Mouse (Mus musculus) liver, postnatal 0 days (tissue): ENCODE measurements around the gene Dnajb12. TPM values are rescaled to one million over a fixed set of nuclear protein-coding genes. Genes with fewer than 3 reads are reported as not detected.

Experiments used
- ATAC-seq: fragments of 200-750 bp; cut with Nextera tagmentation; 2 replicates; pipeline ENCODE4 v1.8.0; 2017; ENCODE audit warnings: mild to moderate bottlenecking, moderate library complexity
- DNase-seq: peaks from one replicate; pipeline ENCODE4 v3.0.0-alpha.2; 2016
- H3K27ac ChIP-seq: fragments of 300-500 bp; sonication (generic); 2 replicates; pipeline ENCODE4 v1.5.1; 2014; ENCODE audit warnings: antibody characterized with exemption, moderate library complexity, mild to moderate bottlenecking, low read depth
- H3K27me3 ChIP-seq: fragments of 300-500 bp; sonication (generic); 2 replicates; pipeline ENCODE4 v1.6.1; 2014; ENCODE audit warnings: low read length, control low read depth, mixed read lengths; ENCODE audit not compliant: insufficient read depth
- H3K36me3 ChIP-seq: fragments of 300-500 bp; sonication (generic); replicated peaks from 2 replicates; pipeline ENCODE4 v1.6.1; 2014; ENCODE audit warnings: mild to moderate bottlenecking, control low read depth, low read length, moderate library complexity, mixed read lengths; ENCODE audit not compliant: insufficient read depth
- H3K4me1 ChIP-seq: fragments of 300-500 bp; sonication (generic); 2 replicates; pipeline ENCODE4 v1.6.1; 2014; ENCODE audit warnings: antibody characterized with exemption, mild to moderate bottlenecking, control low read depth; ENCODE audit not compliant: insufficient read depth
- H3K4me2 ChIP-seq: fragments of 300-500 bp; sonication (generic); 2 replicates; pipeline ENCODE4 v1.6.1; 2014; ENCODE audit warnings: low read depth, mild to moderate bottlenecking, low read length, moderate library complexity, mixed read lengths
- H3K4me3 ChIP-seq: fragments of 300-500 bp; sonication (generic); 2 replicates; pipeline ENCODE4 v1.5.1; 2014; ENCODE audit warnings: low read depth, low read length
- H3K9ac ChIP-seq: fragments of 300-500 bp; sonication (generic); replicated peaks from 2 replicates; pipeline ENCODE4 v1.6.1; 2014; ENCODE audit warnings: mild to moderate bottlenecking, moderate library complexity
- H3K9me3 ChIP-seq: fragments of 300-500 bp; sonication (generic); 2 replicates; pipeline ENCODE4 v1.6.1; 2016; ENCODE audit warnings: mild to moderate bottlenecking, control low read depth, low read length, mixed read lengths
- CTCF ChIP-seq: sonication (generic); IDR thresholded peaks from 2 replicates; pipeline ENCODE4 v1.5.1; 2016; ENCODE audit warnings: antibody characterized with exemption, low read depth
- EP300 ChIP-seq: IDR thresholded peaks from 2 replicates; pipeline ENCODE4 v1.6.1; 2016; ENCODE audit warnings: antibody characterized with exemption, low read depth, mild to moderate bottlenecking
- WGBS: fragments of 180-500 bp; shearing (Covaris S2); extraction: QIAGEN DNeasy Blood & Tissue Kit; methylation state at CpG from one replicate; pipeline ENCODE4 v1.1.7; 2014; ENCODE audit not compliant: insufficient replicate concordance; 5-methylcytosine and 5-hydroxymethylcytosine counted together
- polyA plus RNA-seq: library from polyadenylated mRNA; unstranded; fragments of >200 nt; fragmentation: Nextera tagmentation; extraction: Ambion mirVana; gene quantifications from 2 replicates; pipeline ENCODE4 v1.2.1, GENCODE M21; 2015

Gene Dnajb12
- polyA plus RNA-seq, 1 experiment from 2014 or later: 17.0 TPM

- DNase-seq (peak; percentile 64), ATAC-seq (no peak)
- Histone ChIP-seq H3K27ac (peak overlapping the region; percentile 67), H3K27me3 (no peaks in the 10 kb centered on the region), H3K4me3 (no peak overlapping the region), H3K4me1 (peaks cover 49% of the 10 kb centered on the region), H3K9ac (no peak overlapping the region; the same call in 1 of the 2 replicates), H3K9me3 (no peaks in the 10 kb centered on the region), H3K36me3 (peaks cover 66% of the 10 kb centered on the region), H3K4me2 (peak overlapping the region; percentile 47)
- TF ChIP-seq EP300 (peak; percentile 27; the same call in 1 of the 2 replicates), CTCF (no peak)
- WGBS: 59% methylated on average over 3 of the region's 3 CpGs
Measured at GRCm38 (mm10) chr10:59896911-59897331, 17.6 kb downstream of the Dnajb12 start.

GRCm38 (mm10) chr10:59897511-59897910 is 18.2 kb downstream of the Dnajb12 start:
- no peak overlapping the region; the same call in 1 of the 2 replicates for H3K9ac ChIP-seq
- DNase-seq (no peak), ATAC-seq (no peak)
- 61% methylated on average over 5 of the region's 5 CpGs for WGBS
- H3K4me3 ChIP-seq: no peak overlapping the region
- no peaks in the 10 kb centered on the region for H3K9me3 ChIP-seq
- peaks cover 49% of the 10 kb centered on the region for H3K4me1 ChIP-seq
- H3K27ac ChIP-seq: peak overlapping the region; percentile 67
- peaks cover 61% of the 10 kb centered on the region for H3K36me3 ChIP-seq
- H3K27me3 ChIP-seq: no peaks in the 10 kb centered on the region
- TF ChIP-seq CTCF (no peak), EP300 (no peak)
- peak overlapping the region; percentile 47; the same call in 1 of the 2 replicates for H3K4me2 ChIP-seq

DNA sequence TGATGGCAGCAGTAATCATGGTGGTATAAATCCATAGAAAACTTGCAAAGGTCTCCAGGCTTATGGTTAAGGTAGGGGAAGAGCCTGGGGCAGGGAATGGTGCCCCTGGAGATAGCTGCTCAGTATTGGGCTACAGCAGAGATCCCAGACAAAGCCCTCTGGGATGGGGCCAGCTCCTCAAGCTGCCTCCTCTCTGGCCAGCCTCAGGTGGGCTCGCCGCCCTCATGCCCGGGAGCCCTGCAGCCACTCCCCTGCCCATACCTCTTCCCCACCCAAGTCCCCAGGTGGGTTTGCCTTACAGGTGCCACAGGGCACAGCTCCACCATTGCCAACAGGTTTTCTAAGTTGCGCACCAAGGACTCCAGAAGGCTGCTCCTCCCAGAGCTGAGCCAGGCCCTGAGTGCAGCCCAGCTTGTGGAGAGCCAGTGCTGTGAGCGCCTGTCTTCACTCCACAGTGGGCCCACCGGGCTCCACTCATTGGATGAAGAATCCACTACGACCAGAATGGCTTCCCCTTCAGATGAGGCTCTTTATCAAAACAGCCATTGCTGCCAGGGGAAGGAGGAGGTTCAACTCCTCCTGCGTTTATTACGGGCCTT is 18.9 kb downstream of the Dnajb12 start:
- no peaks in the 10 kb centered on the region for H3K27me3 ChIP-seq
- no peak for DNase-seq
- no peak for TF ChIP-seq CTCF
- no peak for TF ChIP-seq EP300
- no peak overlapping the region for H3K4me3 ChIP-seq
- H3K9ac ChIP-seq: peak overlapping the region; percentile 70
- H3K9me3 ChIP-seq: no peaks in the 10 kb centered on the region
- peak overlapping the region; percentile 75 for H3K4me2 ChIP-seq
- peak overlapping the region; percentile 94 for H3K27ac ChIP-seq
- no peak for ATAC-seq
- peaks cover 49% of the 10 kb centered on the region for H3K4me1 ChIP-seq
- 79% methylated on average over 9 of the region's 9 CpGs for WGBS
- peaks cover 53% of the 10 kb centered on the region for H3K36me3 ChIP-seq

DNA sequence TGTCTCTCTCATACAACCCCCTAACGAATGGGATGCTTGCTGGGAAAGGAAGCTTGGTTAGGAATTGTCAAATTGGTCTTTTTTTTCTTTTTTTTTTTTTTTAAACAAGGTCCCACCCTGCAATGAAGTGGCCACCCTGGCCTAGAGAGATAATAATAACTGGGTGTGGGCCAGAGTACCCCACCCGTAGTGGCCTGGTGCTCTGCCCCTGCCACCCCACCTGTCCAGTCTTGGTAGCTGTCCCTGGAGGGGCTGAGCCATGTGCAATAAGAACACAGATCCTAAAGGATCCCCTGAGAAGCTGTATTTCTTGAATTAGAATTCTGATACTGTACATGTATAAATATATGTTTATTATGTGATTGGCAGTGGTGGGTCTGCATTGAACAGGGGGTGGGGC is 19.6 kb downstream of the Dnajb12 start:
- TF ChIP-seq CTCF: no peak
- peak; percentile 23; the same call in 1 of the 2 replicates for TF ChIP-seq EP300
- 38% methylated on average over 2 of the region's 2 CpGs for WGBS
- H3K27me3 ChIP-seq: no peaks in the 10 kb centered on the region
- ATAC-seq (peak; percentile 22), DNase-seq (no peak)
- peak overlapping the region; percentile 75 for H3K4me2 ChIP-seq
- H3K36me3 ChIP-seq: peaks cover 46% of the 10 kb centered on the region
- peaks cover 49% of the 10 kb centered on the region for H3K4me1 ChIP-seq
- peak overlapping the region; percentile 25; the same call in 1 of the 2 replicates for H3K4me3 ChIP-seq
- peak overlapping the region; percentile 94 for H3K27ac ChIP-seq
- peak overlapping the region; percentile 70 for H3K9ac ChIP-seq
- H3K9me3 ChIP-seq: no peaks in the 10 kb centered on the region

DNA sequence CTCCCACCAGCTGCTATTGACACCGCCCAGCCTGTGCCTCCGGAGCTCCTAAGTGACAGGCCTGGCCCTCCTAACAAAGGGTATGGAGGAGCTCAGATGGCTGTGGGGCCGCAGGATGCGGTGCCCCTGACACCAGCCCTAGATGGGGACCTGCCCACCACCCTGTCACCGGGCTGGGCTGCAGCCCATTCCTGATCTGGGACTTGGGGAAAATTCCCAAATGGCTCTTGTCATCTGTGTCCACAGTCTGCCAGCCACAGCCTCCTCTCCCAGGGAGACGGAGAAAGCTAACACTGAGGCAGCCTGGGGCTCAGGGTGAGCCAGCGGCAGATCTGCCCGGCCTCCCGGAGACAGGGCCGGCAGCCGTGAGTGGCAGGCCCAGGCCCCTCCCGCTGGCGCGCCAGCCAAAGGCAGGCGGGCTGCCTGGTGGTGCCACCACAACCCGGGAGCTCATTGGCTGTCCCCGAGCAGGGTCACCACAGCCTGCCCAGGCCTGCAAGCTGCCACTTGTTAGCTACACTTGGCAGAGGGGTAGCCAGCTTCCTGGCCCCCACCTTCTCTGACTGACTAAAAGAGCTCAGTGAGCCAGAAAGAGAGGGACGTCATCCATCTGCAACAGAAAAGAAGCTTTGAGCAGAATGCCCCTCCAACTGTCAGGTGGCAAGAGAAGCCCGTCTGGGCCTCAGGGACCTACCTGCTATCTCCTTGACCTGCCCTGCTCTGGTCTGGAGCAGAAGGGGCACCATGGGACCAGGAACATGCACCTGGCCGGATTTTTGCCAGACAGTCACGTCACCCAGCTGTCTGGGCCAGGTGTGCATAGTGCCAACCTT is 20.2 kb downstream of the Dnajb12 start:
- peaks cover 49% of the 10 kb centered on the region for H3K4me1 ChIP-seq
- peak overlapping the region; percentile 75 for H3K4me2 ChIP-seq
- peaks cover 40% of the 10 kb centered on the region for H3K36me3 ChIP-seq
- H3K9ac ChIP-seq: peak overlapping the region; percentile 70
- 9% methylated on average over 21 of the region's 21 CpGs for WGBS
- DNase-seq: peak; percentile 92
- peak overlapping the region; percentile 94 for H3K27ac ChIP-seq
- H3K9me3 ChIP-seq: no peaks in the 10 kb centered on the region
- peak; percentile 94 for ATAC-seq
- H3K4me3 ChIP-seq: peak overlapping the region; percentile 25
- H3K27me3 ChIP-seq: no peaks in the 10 kb centered on the region
- TF ChIP-seq CTCF (no peak), EP300 (no peak; the same call in 1 of the 2 replicates)

DNA sequence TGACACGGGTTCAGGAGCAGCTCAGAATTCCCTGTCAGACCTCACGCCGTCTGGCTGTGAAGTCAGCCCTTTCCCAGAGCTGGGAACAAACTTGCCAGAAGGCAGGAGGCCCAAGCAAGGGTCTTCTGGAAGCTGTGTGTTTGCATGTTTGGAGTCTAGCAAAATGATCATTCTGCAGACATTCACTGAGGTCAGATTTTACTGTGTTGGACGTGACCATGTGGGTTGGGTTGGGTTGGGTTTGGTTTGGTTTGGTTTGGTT is 20.7 kb downstream of the Dnajb12 start:
- no peaks in the 10 kb centered on the region for H3K27me3 ChIP-seq
- TF ChIP-seq EP300 (no peak), CTCF (no peak)
- H3K4me3 ChIP-seq: peak overlapping the region; percentile 14; the same call in 1 of the 2 replicates
- peaks cover 47% of the 10 kb centered on the region for H3K4me1 ChIP-seq
- DNase-seq: no peak
- peak overlapping the region; percentile 94 for H3K27ac ChIP-seq
- peak overlapping the region; percentile 75 for H3K4me2 ChIP-seq
- ATAC-seq: no peak
- 43% methylated on average over 4 of the region's 4 CpGs for WGBS
- H3K9ac ChIP-seq: peak overlapping the region; percentile 70
- peaks cover 36% of the 10 kb centered on the region for H3K36me3 ChIP-seq
- no peaks in the 10 kb centered on the region for H3K9me3 ChIP-seq
